Mouse (Mus musculus): ENCODE results near the gene 4921539E11Rik. TPM values are rescaled to one million over a fixed set of nuclear protein-coding genes. Genes with fewer than 3 reads are reported as not detected.
A peak's percentile ranks its signal among the peaks of the same experiment; 100 is the strongest.

4921539E11Rik gene
- polyA plus RNA-seq (2015; fragmentation: Nextera tagmentation; extraction: Ambion mirVana): not detected in 2 replicates

DNA sequence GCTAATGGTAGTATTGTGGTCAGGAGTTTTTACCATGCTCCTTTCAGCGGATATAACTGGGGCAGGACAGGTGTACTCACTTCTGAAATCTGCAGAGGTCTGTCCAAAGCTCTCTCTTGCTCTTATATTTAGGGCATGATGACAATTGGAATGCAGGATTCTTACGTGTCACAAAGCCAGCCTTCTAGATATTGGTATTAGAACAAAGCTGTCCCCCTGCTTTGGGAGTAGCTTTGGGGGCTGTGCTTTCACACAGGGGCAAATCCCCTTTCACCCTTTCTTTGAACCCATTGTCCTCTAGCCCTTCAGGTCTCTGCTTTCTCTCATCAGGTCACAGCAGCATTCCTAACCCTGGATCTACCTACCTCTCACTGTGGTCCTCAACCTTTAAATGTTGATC lies at the start of gene 4921539E11Rik:
Gene 4921539E11Rik (minus strand): TSS at position 101 of the 400 bp plus-strand sequence.
- Histone ChIP-seq H3K4me2 (ENCODE audit: low read length) (no peak within 1 kb of the TSS), H3K4me1 (replicated peaks; ENCODE audit: insufficient read depth, low read length) (no peaks in the 10 kb centered on the region), H3K9me3 (replicated peaks; ENCODE audit: low read length) (no peaks in the 10 kb centered on the region), H3K9ac (ENCODE audit: low read depth, low read length) (no peak within 1 kb of the TSS), H3K4me3 (replicated peaks; ENCODE audit: low read depth, low read length) (no peak within 1 kb of the TSS), H3K27me3 (ENCODE audit: insufficient read depth, low read length) (no peaks in the 10 kb centered on the region), H3K36me3 (ENCODE audit: insufficient read depth, low read length) (no peaks in the 10 kb centered on the region), H3K27ac (no peak within 1 kb of the TSS)
- no peak for DNase-seq (ENCODE audit: low spot score)
- ATAC-seq (replicated peaks; ENCODE audit: low FRiP score, low read depth): no peak
- no peak for TF ChIP-seq CTCF (IDR thresholded peaks at IDR 0.05; ENCODE audit: low read depth)
- 71% methylated on average over 2 of the region's 2 CpGs for WGBS

DNA sequence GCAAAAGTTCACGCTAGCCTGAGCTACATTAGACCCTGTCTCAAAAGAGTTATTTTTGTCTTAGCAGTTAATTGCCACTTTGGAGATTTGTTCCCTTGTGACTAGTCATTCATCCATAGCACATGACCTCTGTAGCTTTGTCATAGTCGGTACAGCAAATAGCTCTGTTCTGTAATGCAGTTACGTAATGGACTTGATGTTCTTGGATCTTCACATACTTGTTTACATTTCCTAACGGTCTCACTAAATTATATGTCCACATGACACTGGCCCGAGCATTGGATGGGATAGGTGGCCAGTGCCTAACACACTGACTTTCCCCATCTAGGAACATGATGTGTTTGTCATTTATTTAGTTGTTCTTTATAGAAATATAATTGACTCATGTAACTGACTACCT lies 44.5 kb upstream of the 4921539E11Rik start:
- no peak for DNase-seq (ENCODE audit: low spot score)
- Histone ChIP-seq H3K4me3 (replicated peaks; ENCODE audit: low read depth, low read length) (no peak overlapping the region), H3K4me1 (replicated peaks; ENCODE audit: insufficient read depth, low read length) (no peaks in the 10 kb centered on the region), H3K9ac (ENCODE audit: low read depth, low read length) (no peak overlapping the region), H3K36me3 (ENCODE audit: insufficient read depth, low read length) (peaks cover 18% of the 10 kb centered on the region), H3K27ac (no peak overlapping the region), H3K27me3 (ENCODE audit: insufficient read depth, low read length) (no peaks in the 10 kb centered on the region), H3K4me2 (ENCODE audit: low read length) (no peak overlapping the region), H3K9me3 (replicated peaks; ENCODE audit: low read length) (no peaks in the 10 kb centered on the region)
- ATAC-seq (replicated peaks; ENCODE audit: low FRiP score, low read depth): no peak
- WGBS: 49% methylated on average over 5 of the region's 5 CpGs
- TF ChIP-seq CTCF (IDR thresholded peaks at IDR 0.05; ENCODE audit: low read depth): no peak

GRCm38 (mm10) chr4:103329348-103329747 lies 38.7 kb upstream of the 4921539E11Rik start:
- WGBS: 40% methylated on average over 6 of the region's 6 CpGs
- TF ChIP-seq CTCF (IDR thresholded peaks at IDR 0.05; ENCODE audit: low read depth): no peak
- H3K27me3 ChIP-seq (ENCODE audit: insufficient read depth, low read length): no peaks in the 10 kb centered on the region
- H3K9ac ChIP-seq (ENCODE audit: low read depth, low read length): no peak overlapping the region
- H3K9me3 ChIP-seq (replicated peaks; ENCODE audit: low read length): no peaks in the 10 kb centered on the region
- H3K4me1 ChIP-seq (replicated peaks; ENCODE audit: insufficient read depth, low read length): no peaks in the 10 kb centered on the region
- DNase-seq (ENCODE audit: low spot score): peak; percentile 65
- H3K4me3 ChIP-seq (replicated peaks; ENCODE audit: low read depth, low read length): no peak overlapping the region
- H3K4me2 ChIP-seq (ENCODE audit: low read length): no peak overlapping the region
- no peak for ATAC-seq (replicated peaks; ENCODE audit: low FRiP score, low read depth)
- H3K27ac ChIP-seq: no peak overlapping the region
- peaks cover 18% of the 10 kb centered on the region for H3K36me3 ChIP-seq (ENCODE audit: insufficient read depth, low read length)

- no peaks in the 10 kb centered on the region for H3K27me3 ChIP-seq (ENCODE audit: insufficient read depth, low read length)
- H3K9ac ChIP-seq (ENCODE audit: low read depth, low read length): no peak overlapping the region
- H3K4me2 ChIP-seq (ENCODE audit: low read length): no peak overlapping the region
- 80% methylated on average over 3 of the region's 3 CpGs for WGBS
- TF ChIP-seq CTCF (IDR thresholded peaks at IDR 0.05; ENCODE audit: low read depth): peak; percentile 47
- ATAC-seq (replicated peaks; ENCODE audit: low FRiP score, low read depth) (no peak), DNase-seq (ENCODE audit: low spot score) (no peak)
- H3K4me3 ChIP-seq (replicated peaks; ENCODE audit: low read depth, low read length): no peak overlapping the region
- no peaks in the 10 kb centered on the region for H3K9me3 ChIP-seq (replicated peaks; ENCODE audit: low read length)
- H3K27ac ChIP-seq: no peak overlapping the region
- H3K36me3 ChIP-seq (ENCODE audit: insufficient read depth, low read length): peaks cover 10% of the 10 kb centered on the region
- no peaks in the 10 kb centered on the region for H3K4me1 ChIP-seq (replicated peaks; ENCODE audit: insufficient read depth, low read length)
Observed at GRCm38 (mm10) chr4:103326994-103327393, 36.3 kb upstream of the 4921539E11Rik start.

DNA sequence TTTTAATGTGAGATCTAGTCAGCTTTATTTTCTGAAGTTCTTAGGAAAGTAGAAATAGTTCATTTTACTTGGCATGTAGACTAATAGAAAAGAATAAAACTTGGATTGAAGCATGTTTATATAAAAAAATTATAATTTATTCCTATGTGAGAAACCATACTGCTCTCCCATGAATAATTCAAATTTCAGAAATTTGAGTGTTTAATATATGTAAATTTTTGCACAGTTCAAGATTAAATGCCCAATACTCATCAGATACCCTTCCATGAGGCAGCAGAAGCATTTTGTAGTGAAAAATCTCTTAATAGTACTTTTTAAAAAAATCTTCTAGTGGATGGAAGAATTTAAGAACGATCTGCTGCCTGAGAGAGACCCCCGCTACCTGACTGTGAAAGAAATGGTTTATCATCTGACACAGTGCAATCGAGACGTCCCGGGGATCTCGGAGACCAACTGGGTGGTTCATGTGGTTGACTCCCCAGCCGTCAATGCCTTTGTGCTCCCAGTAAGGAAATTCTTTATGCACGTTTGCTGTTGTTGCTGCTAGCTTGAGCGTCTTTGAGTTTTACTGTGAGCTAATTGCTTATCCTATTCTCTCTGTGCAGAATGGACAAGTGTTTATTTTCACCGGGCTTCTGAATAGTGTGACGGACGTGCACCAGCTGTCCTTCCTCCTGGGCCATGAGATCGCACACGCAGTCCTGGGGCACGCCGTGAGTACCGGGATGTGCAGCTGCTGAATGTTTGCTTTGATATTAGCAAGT lies 34.2 kb upstream of the 4921539E11Rik start:
- no peaks in the 10 kb centered on the region for H3K27me3 ChIP-seq (ENCODE audit: insufficient read depth, low read length)
- 30% methylated on average over 17 of the region's 17 CpGs for WGBS
- TF ChIP-seq CTCF (IDR thresholded peaks at IDR 0.05; ENCODE audit: low read depth): no peak
- DNase-seq (ENCODE audit: low spot score) (no peak), ATAC-seq (replicated peaks; ENCODE audit: low FRiP score, low read depth) (no peak)
- 0 out of 2 replicates have a peak, but pooled peaks cover 3% of the 10 kb centered on the region for H3K4me1 ChIP-seq (replicated peaks; ENCODE audit: insufficient read depth, low read length)
- no peak overlapping the region for H3K9ac ChIP-seq (ENCODE audit: low read depth, low read length)
- no peaks in the 10 kb centered on the region for H3K36me3 ChIP-seq (ENCODE audit: insufficient read depth, low read length)
- H3K9me3 ChIP-seq (replicated peaks; ENCODE audit: low read length): no peaks in the 10 kb centered on the region
- H3K4me2 ChIP-seq (ENCODE audit: low read length): no peak overlapping the region
- H3K27ac ChIP-seq: no peak overlapping the region
- no peak overlapping the region for H3K4me3 ChIP-seq (replicated peaks; ENCODE audit: low read depth, low read length)

- H3K4me1 ChIP-seq (replicated peaks; ENCODE audit: insufficient read depth, low read length): 0 out of 2 replicates have a peak, but pooled peaks cover 3% of the 10 kb centered on the region
- H3K36me3 ChIP-seq (ENCODE audit: insufficient read depth, low read length): peaks cover 7% of the 10 kb centered on the region; the same call in 1 of the 2 replicates
- no peak for ATAC-seq (replicated peaks; ENCODE audit: low FRiP score, low read depth)
- H3K4me2 ChIP-seq (ENCODE audit: low read length): no peak overlapping the region
- no peak overlapping the region for H3K9ac ChIP-seq (ENCODE audit: low read depth, low read length)
- no peak for DNase-seq (ENCODE audit: low spot score)
- no peaks in the 10 kb centered on the region for H3K9me3 ChIP-seq (replicated peaks; ENCODE audit: low read length)
- no peak for TF ChIP-seq CTCF (IDR thresholded peaks at IDR 0.05; ENCODE audit: low read depth)
- WGBS: 69% methylated on average over 6 of the region's 6 CpGs
- no peak overlapping the region for H3K4me3 ChIP-seq (replicated peaks; ENCODE audit: low read depth, low read length)
- H3K27me3 ChIP-seq (ENCODE audit: insufficient read depth, low read length): no peaks in the 10 kb centered on the region
- H3K27ac ChIP-seq: no peak overlapping the region
Observed at GRCm38 (mm10) chr4:103321461-103321860, 30.8 kb upstream of the 4921539E11Rik start.
